Mouse (Mus musculus): ENCODE measurements around the gene Tbl3. TPM values are rescaled to one million over a fixed set of nuclear protein-coding genes. Genes with fewer than 3 reads are reported as not detected.
A peak's percentile ranks its signal among the peaks of the same experiment; 100 is the strongest.
"Not testable (repeated sequence)": the region's sequence is repeated elsewhere in the genome, so short reads cannot be mapped to it uniquely, and the experiment has no call there.

Gene Tbl3
- total RNA-seq, 2 experiments from 2014 or later, result 0.58 to 11.9 TPM

DNA sequence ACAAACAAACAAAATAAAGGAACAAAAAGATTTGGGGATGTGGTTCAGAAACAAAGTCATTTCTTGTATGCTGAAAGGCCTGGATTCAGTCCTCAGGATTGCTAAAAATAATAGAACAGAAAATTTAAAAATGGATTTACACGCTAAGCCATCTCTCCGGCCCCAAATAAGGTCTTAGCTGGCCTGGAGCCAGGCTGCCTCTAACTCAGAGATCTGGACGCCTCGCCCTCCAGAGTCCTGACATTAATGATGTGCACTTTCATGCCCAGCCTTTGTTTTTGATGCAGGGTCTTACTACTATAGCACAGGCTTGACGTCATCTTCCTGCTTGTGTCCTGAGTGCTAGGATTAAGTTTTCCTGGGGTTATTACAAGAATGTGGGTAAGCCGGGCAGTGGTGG, 21.6 kb upstream of the Tbl3 start:
- no peak for ATAC-seq (replicated peaks; ENCODE audit: low FRiP score, poor library complexity, severe bottlenecking)

DNA sequence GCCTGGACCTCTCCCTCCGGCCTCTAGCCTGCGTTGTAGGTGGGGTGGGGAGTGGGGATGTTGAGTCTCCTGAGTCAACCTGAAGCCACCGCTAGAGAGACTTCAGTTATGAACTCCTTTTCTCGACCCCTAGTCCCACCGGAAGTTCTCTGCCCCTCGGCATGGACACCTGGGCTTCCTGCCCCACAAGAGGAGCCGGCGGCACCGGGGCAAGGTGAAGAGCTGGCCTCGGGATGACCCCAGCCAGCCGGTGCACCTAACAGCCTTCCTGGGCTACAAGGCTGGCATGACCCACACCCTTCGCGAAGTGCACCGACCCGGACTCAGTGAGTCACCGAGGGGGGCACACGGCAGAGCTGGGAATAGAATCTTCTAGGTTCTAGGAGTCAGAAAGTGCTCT, 20.7 kb upstream of the Tbl3 start:
- no peak for ATAC-seq (replicated peaks; ENCODE audit: low FRiP score, poor library complexity, severe bottlenecking)

DNA sequence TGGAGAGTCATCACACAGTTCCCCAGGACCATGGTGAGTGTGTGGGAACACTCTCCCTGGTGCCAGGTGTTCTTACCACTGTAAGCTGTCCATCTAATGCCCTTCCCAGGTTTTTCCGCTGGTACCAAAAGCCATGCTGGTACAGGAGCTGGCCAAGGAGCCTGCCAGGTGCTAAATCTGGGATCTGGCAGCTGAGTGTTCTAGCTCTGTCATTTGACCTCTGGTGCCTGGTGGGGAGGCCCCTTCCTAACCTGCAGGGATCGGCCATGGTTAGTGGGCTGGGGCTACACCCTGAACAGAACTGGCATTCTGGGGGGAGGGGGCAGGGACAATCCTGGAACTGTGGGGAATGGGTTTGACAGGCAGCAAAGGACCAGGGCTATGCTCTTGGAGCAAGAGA, 20.2 kb upstream of the Tbl3 start, which contains the start of gene Rpl3l:
TSS of gene Rpl3l (plus strand) at position 203 of the 400 bp plus-strand sequence.
- no peak for ATAC-seq (replicated peaks; ENCODE audit: low FRiP score, poor library complexity, severe bottlenecking)

DNA sequence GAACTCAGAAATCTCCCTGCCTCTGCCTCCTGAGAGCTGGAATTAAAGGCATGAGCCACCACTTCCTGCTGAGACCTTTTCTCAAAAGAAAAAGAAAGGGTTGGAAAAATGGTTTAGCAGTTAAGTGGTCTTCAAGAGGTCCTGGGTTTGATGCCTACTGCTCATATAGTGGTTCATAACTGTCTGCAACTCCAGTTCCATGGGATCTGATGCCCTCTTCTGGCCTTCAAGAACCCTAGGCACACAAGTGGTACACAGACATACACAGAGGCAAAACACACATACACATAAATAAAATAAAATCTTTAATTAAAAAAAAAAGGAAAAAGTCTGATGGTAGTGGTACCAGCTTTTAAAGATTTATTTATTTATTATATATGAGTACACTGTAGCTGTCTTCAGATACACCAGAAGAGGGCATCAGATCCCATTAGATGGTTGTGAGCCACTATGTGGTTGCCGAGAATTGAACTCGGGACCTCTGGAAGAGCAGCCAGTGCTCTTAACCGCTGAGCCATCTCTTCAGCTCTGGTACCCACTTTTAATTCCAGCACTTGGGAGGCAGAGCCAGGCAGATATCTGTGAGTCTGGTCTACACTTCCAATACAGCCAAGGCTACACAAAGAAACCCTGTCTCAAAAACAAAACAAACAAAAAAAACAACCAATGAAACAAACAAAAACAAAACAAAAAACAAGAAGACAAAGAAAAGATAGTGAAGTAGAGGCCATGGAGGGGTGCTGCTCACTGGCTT, 18.4 kb upstream of the Tbl3 start:
- ATAC-seq (replicated peaks; ENCODE audit: low FRiP score, poor library complexity, severe bottlenecking), result no peak

DNA sequence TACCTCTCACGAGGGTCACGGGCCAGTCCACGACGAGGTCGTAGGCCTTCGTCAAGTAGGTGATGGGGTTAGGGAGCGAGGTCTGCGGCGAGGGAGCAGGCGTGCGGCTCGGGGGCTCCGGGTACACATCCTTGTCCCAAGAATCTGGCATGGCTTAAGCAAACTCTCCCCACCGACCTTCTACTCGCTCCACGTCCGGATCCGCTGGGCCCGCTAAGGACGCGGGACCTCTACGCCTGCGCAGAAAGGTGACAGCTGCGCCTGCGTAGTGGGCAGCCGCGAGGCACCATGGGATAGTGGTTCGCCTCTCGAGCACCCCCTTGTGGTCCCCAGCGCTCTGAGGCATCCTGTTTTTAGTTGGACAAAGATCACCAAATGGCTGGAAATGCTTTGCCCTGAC, 16.7 kb upstream of the Tbl3 start, which contains the start of gene Ndufb10:
TSS of gene Ndufb10 (minus strand) at position 295 of the 400 bp plus-strand sequence.
- ATAC-seq (replicated peaks; ENCODE audit: low FRiP score, poor library complexity, severe bottlenecking), result peak; percentile 82

DNA sequence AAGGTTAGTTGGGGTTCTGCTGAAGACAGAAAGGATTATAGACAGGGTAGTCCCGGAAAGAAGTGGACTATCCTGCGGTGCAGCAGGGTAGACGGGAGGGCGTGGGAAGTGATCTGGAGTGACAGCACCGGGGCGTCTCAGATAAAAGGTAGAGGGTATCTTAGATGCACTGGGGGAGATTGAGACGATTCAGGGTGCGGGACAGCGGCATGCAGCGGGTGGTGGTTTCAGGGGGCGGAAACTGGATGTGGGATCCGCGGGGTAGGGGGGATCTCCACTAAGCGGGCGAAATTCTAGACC, 16.4 kb upstream of the Tbl3 start:
- peak; percentile 46 for ATAC-seq (replicated peaks; ENCODE audit: low FRiP score, poor library complexity, severe bottlenecking)

DNA sequence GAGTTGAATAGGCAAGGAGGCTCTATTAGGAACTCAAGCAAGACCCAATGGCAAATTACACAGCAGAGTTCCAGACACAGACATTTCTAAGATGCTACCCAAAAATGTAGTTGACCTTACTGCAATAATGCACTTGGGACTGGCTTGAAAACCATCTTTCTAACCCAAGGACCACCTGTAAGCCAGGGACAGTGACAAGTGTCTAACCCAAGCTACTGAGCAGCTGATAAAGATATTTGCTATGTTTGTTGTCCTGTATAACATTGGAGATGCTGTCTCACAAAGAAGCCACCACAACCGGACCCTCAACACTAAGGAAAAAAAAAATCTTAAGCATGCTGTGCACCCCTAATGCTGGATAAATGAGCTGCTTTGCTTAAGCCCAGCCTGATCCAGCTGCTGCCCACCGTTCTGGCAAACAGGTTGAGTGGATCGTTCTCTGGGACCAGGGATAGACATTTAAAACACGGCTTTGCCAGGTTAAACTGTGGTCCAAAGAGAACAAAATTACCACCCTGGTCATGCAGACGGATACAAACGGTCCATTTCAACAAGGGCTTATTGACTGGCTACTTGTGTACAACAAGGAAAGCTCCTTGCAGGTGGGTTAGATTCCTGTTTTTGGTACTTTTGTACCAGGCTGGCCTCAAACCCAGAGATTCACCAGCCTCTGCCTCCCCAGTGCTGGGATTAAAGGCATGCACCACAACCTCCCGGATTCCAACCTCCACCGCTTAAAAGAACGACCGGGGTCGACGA, 15.8 kb upstream of the Tbl3 start:
- ATAC-seq (replicated peaks; ENCODE audit: low FRiP score, poor library complexity, severe bottlenecking), result no peak

DNA sequence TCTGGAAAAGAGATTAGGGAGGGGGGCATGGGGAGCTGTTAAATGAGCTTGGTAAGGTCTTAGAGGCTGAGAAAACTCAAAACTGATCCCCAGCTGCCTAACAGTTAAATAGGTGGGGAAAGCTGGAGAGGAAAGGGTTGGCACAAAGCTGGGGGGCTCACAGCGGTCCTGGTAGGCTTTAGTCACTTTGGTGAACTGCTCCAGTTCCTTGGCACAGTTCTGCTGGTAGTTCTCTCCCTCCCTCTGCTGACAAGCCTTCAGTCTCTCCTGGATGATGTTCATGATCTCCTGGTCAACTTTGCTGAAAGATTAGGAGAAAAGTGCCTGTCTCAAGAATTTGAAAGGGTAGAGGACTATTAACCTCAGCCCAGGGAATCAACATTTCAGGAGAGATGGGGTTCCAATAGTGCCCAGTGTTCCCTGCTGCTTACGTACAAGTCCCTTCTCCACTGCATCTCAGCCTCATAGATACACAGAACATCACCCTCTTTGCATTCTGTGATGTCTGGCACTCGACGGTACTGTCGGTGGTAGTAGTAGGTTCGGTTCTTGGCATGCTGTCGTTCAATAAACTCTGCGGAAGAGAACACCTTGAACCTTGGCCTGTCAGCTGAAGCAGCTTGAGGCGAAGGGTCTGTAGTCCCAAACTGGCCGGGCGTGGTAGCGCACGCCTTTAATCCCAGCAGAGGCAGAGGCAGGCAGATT, 14.9 kb upstream of the Tbl3 start:
- no peak for ATAC-seq (replicated peaks; ENCODE audit: low FRiP score, poor library complexity, severe bottlenecking)

DNA sequence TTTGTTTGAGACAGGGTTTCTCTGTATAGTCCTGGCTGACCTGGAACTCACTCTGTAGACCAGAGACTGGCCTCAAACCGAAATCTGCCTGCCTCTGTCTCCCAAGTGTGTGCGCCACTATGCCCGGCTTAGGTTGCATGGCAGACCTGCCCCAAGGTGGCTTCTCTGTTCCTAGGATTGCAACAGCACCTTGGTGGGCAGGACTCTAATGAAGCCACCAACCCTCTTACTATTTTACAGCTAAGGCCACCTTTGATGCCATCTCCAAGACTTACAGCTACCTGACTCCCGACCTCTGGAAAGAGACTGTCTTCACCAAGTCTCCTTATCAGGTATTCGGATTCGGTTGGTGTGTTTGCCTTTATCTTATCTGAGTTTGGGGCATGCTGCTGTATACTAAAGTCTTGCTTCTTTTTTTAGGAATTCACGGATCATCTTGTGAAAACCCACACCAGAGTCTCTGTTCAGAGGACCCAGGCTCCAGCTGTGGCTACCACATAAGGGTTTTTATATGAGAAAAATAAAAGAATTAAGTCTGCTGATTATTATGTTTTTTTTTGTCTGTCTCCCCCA, 14.0 kb upstream of the Tbl3 start:
- ATAC-seq (replicated peaks; ENCODE audit: low FRiP score, poor library complexity, severe bottlenecking), result not testable (repeated sequence)

DNA sequence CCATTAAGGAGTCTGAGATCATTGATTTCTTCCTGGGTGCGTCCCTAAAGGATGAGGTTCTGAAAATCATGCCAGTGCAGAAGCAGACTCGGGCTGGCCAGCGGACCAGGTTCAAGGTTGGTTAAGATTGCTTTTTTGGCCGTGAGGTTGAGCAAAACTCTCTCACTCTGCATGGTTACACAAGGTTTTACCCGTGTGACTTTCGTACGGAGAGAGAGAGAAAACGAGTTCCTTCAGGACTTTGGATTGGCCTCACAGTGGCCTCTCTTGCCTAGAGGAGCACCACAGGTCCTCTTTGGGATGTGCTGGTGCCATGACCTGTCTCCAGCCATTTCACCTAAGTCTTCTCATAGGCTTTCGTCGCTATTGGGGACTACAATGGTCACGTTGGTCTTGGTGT, 13.2 kb upstream of the Tbl3 start:
- not testable (repeated sequence) for ATAC-seq (replicated peaks; ENCODE audit: low FRiP score, poor library complexity, severe bottlenecking)

DNA sequence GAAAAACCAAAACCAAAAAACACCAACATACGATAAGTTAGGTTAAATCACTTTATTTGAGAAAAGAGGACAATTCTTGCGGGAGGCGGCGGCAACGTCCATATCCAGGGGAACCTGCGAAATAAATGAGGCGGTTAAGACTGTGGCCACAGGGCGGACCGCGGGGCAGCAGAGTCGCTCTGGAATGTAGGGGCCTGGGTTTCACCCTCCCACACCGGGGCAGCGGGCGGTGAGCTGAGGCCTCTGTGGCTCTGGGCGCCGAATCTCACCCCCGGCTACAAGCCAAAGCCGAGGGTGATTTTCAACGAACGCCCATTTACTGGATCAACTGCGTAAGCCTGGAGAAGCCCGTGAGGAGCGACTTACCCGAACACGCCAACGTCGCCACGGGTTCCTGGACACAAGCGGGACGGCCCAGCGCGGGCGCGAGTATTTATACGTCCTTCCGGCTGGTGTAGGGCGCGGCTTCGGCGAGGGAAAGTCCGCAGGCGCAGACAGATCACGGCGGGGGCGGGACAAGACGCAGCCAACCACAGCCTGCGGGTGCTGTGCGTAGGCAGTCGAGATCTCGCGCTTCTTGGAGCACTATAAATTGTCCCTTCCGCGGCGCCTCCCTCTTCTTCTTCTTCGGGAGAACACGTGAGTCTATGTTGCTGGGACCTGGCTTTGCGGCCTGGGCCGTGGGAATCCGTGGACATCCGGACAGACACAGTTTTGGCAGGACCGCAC, 12.2 kb upstream of the Tbl3 start:
- ATAC-seq (replicated peaks; ENCODE audit: low FRiP score, poor library complexity, severe bottlenecking), result peak; percentile 90

DNA sequence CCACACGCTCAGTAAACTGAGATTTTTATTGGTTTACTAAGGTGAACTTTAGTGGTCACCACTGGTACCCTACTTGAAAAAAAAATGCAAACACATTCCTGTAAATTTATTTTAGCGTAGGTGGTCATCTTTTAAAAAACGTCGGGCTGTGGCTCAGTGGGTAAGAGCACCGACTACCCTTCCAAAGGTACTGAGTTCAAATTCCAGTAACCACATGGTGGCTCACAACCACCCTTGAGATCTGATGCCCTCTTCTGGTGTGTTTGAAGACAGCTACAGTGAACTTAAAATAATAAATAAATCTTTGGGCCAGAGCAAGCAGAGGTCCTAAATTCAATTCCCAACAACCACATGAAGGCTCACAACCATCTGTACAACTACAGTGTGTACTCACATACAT, 11.5 kb upstream of the Tbl3 start:
- not testable (repeated sequence) for ATAC-seq (replicated peaks; ENCODE audit: low FRiP score, poor library complexity, severe bottlenecking)

DNA sequence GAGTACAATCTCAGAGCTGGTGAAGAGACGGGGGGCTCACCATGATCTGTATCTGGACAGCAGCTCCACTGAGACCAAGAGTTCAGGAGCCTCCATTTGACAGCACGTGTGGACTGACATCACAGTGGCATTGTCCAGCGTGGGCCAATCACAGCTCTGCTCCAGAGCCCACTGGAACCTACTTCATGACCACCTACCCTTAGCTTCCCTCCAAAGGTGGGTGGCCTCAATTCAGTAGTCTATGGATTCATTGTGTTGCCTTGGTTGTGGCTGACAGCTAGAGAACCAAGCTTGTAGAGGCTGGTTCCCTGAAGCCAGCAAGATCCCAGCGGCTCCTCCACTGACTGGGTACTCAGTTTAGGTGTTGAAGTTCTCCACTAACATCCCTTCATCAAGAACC, 10.5 kb upstream of the Tbl3 start, which contains the start of the genes Rnf151 and Rps2:
TSS of gene Rnf151 (minus strand) at position 121 of the 400 bp plus-strand sequence.
TSS of gene Rps2 (plus strand) at position 174 of the 400 bp plus-strand sequence.
- ATAC-seq (replicated peaks; ENCODE audit: low FRiP score, poor library complexity, severe bottlenecking), result no peak

DNA sequence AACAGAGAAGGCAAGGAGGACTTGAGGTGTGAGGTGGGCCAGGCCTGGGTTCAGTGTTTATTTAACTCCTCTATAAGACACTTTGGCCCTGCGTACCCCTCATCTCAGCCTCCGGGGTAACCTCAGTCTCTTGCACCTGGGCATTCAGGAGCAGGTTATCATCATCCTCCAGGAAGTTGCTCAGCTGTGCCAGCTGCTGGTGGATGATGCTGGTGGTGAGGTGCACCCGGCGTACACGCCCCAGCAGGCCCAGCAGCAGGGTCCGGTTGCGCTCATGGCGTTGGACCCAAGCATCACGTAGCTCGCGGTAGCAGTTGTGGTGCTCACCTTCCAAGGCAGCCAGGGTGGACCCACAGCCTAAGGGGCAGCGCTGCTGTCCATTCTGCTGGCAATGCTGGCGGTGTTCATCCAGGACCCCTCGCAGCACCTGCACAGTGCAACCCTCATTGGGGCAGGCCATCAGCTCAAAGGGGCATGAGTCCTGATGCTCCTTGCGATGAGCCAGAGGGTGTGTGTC, 8.8 kb upstream of the Tbl3 start:
- no peak for ATAC-seq (replicated peaks; ENCODE audit: low FRiP score, poor library complexity, severe bottlenecking)

DNA sequence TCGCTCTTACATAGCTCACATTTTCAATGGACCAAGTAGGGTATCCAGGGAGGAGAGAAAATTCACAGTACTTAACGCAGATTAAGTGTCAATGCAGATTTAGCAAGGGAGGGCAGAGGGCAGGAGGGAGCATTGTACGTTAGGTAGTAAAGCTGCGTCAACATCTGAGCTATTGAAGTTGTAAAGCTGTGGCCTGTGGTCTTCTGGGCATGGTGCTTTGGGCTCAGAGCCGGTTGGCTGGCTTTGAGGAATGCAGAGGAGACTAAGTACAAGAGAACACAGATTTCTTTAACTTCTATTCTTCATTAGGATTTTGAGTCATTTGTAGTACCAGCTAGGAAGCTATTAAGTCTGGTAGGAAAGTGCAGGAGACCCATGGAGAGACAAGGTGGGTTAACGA, 8.1 kb upstream of the Tbl3 start:
- ATAC-seq (replicated peaks; ENCODE audit: low FRiP score, poor library complexity, severe bottlenecking), result no peak

DNA sequence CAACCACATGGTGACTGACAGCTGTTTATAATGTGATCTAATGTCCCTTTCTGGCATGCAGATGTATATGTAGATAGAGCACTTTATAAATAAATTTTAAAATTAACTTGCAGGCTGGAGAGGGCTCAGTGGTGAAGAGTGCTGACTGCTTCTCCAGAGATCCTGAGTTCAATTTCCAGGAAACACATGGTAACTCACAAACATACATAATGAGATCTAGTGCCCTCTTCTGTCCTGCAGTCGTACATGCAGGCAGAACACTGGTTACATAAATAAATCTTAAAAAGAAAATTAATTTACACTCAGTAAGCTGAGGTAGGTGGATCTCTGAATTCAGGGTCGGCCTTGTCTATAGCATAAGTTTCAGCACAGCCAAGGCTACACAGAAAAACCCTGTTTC, 1.2 kb upstream of the Tbl3 start:
- ATAC-seq (replicated peaks; ENCODE audit: low FRiP score, poor library complexity, severe bottlenecking), result peak; percentile 60

DNA sequence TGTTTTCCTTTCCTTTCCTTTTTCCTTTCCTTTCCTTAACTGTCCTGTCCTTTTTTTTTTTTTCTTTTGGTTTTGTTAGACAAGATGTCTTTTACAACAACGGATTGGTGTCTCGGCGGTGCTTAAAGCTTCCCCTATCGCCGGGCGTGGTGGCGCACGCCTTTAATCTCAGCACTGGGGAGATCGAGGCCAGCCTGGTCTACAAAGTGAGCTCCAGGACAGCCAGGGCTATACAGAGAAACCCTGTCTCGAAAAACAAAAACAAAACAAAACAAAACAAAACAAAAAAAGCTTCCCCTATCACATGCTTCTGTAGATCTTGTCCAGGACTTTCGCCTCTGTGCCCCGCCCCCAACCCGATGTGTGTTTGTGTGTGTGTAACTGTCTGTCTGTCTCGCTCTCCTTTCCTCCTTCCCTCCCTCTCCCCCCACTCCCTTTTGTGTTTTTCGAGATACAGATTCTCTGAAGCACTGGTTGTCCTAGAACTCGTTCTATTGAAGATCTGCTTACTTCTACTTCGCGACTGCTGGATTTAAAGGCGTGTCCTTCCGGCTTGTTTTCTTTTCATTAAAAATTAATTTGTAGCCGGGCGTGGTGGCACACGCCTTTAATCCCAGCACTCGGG, 453 bp upstream of the Tbl3 start:
- ATAC-seq (replicated peaks; ENCODE audit: low FRiP score, poor library complexity, severe bottlenecking), result peak; percentile 22

DNA sequence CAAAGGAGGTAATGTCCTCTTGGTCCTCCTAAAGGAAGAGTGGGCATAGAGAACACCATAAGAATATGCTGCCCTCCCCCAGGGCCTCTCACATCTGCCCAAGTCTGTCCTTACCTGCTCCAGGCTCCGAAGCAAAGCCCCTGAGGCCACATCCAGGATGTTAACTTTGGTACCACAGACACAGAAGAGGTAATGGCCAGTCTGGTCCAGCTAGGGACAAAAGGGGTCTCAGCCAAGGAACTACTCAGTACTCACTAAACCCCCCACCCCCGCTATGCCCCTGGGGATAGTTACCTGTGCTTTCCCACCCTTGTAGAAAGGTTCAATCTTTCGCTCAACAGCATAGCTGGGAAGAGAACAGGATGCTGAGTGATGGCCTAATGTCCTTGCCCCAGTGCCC, 1.6 kb downstream of the Tbl3 start:
- no peak for ATAC-seq (replicated peaks; ENCODE audit: low FRiP score, poor library complexity, severe bottlenecking)

DNA sequence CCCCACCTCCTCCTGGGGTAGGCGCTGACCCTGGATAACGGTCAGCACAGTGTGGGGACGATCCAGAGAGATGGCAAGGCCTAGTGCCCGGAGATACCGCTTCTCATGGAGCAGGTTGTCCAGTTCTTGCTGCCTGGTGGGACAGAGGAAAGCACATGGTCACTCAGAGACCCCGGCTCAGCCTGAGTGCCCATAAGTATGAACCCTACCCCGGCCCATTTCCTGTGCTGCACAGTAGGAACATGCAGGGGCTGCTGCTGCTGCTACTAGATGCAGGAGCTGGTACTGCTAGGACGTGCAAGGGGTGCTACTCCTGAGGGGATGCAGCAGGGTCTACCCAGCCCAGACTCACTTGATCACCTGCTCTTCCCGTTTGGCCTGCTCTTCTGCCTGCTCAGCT, 6.2 kb downstream of the Tbl3 start:
- ATAC-seq (replicated peaks; ENCODE audit: low FRiP score, poor library complexity, severe bottlenecking), result no peak
